Mouse (Mus musculus) right cerebral cortex, postnatal 36 days (tissue): ENCODE measurements around the gene Arhgap4.

Experiments
- DNase-seq, 2 experiments: peaks; one replicate each; pipeline ENCODE4 v3.0.0; 2022; ENCODE audit warnings: low spot score in 2 of 2, mixed read lengths in 1 of 2

Arhgap4 gene

GRCm38 (mm10) chrX:73914827-73915703 lies 6.6 kb downstream of the Arhgap4 start:
- peak; percentile 84 to 93 for DNase-seq

GRCm38 (mm10) chrX:73911588-73911987 lies 10.1 kb downstream of the Arhgap4 start:
- DNase-seq: no peak

GRCm38 (mm10) chrX:73911156-73911555 lies 10.5 kb downstream of the Arhgap4 start:
- no peak for DNase-seq

GRCm38 (mm10) chrX:73910451-73910850 lies 11.2 kb downstream of the Arhgap4 start:
- DNase-seq: no peak

GRCm38 (mm10) chrX:73910049-73910448 lies 11.6 kb downstream of the Arhgap4 start:
- no peak for DNase-seq

GRCm38 (mm10) chrX:73897959-73898358 lies 23.7 kb downstream of the Arhgap4 start:
- no peak for DNase-seq

- peak in 1 of 2 experiments; percentile 33 for DNase-seq
Observed at GRCm38 (mm10) chrX:73895719-73896118, 26.0 kb downstream of the Arhgap4 start, which contains the start of gene L1cam. Gene L1cam, minus strand, starts transcription at chrX:73896105.

GRCm38 (mm10) chrX:73892833-73893232 lies 28.8 kb downstream of the Arhgap4 start:
- no peak for DNase-seq

- no peak for DNase-seq
Observed at GRCm38 (mm10) chrX:73891551-73892152, 30.0 kb downstream of the Arhgap4 start, which contains the start of gene Avpr2. Gene Avpr2, plus strand, starts transcription at chrX:73892102.

- DNase-seq: no peak
Observed at GRCm38 (mm10) chrX:73881463-73881862, 40.2 kb downstream of the Arhgap4 start.

GRCm38 (mm10) chrX:73881036-73881427 lies 40.6 kb downstream of the Arhgap4 start:
- no peak for DNase-seq

- no peak for DNase-seq
Observed at GRCm38 (mm10) chrX:73880194-73881035, 41.3 kb downstream of the Arhgap4 start.

GRCm38 (mm10) chrX:73877014-73877413 lies 44.7 kb downstream of the Arhgap4 start:
- no peak for DNase-seq

- no peak for DNase-seq
Observed at GRCm38 (mm10) chrX:73875881-73876280, 45.8 kb downstream of the Arhgap4 start.

GRCm38 (mm10) chrX:73871956-73872355 lies 49.7 kb downstream of the Arhgap4 start:
- DNase-seq: no peak

GRCm38 (mm10) chrX:73871474-73871873 lies 50.2 kb downstream of the Arhgap4 start:
- DNase-seq: no peak

- no peak for DNase-seq
Observed at GRCm38 (mm10) chrX:73869334-73869733, 52.3 kb downstream of the Arhgap4 start.

GRCm38 (mm10) chrX:73867852-73868251 lies 53.8 kb downstream of the Arhgap4 start:
- no peak for DNase-seq

- DNase-seq: no peak
Observed at GRCm38 (mm10) chrX:73867256-73867655, 54.4 kb downstream of the Arhgap4 start.

- no peak for DNase-seq
Observed at GRCm38 (mm10) chrX:73864692-73865091, 57.0 kb downstream of the Arhgap4 start.

- DNase-seq: no peak
Observed at GRCm38 (mm10) chrX:73855087-73855408, 66.6 kb downstream of the Arhgap4 start.
